Mouse (Mus musculus): ENCODE data around the gene Acox2. TPM values are rescaled to one million over a fixed set of nuclear protein-coding genes. Genes with fewer than 3 reads are reported as not detected.

The Acox2 gene
- polyA plus RNA-seq, 1 experiment from 2014 or later: not detected

GRCm38 (mm10) chr14:8233252-8233651 is 25.9 kb downstream of the Acox2 start:
- Histone ChIP-seq H3K9ac (no peak overlapping the region), H3K4me1 (replicated peaks; ENCODE audit: control insufficient read depth, insufficient read depth, low read length) (no peaks in the 10 kb centered on the region), H3K27ac (no peak overlapping the region), H3K4me2 (replicated peaks) (no peak overlapping the region), H3K36me3 (replicated peaks; ENCODE audit: control insufficient read depth, insufficient read depth) (no peaks in the 10 kb centered on the region), H3K9me3 (ENCODE audit: control insufficient read depth, low read length) (no peaks in the 10 kb centered on the region), H3K27me3 (ENCODE audit: control insufficient read depth, insufficient read depth, low read length) (no peaks in the 10 kb centered on the region), H3K4me3 (replicated peaks; ENCODE audit: low read length) (no peak overlapping the region)
- DNase-seq (ENCODE audit: low spot score): no peak
- 67% methylated on average over 1 of the region's 1 CpGs for WGBS
- ATAC-seq (ENCODE audit: low FRiP score): no peak

- no peak for ATAC-seq (ENCODE audit: low FRiP score)
- no peak overlapping the region for H3K4me2 ChIP-seq (replicated peaks)
- WGBS: 90% methylated on average over 6 of the region's 6 CpGs
Measured at GRCm38 (mm10) chr14:8232155-8232910, 26.8 kb downstream of the Acox2 start.

GRCm38 (mm10) chr14:8229367-8230019 is 29.7 kb downstream of the Acox2 start:
- H3K4me3 ChIP-seq (replicated peaks; ENCODE audit: low read length): no peak overlapping the region
- no peaks in the 10 kb centered on the region for H3K9me3 ChIP-seq (ENCODE audit: control insufficient read depth, low read length)
- no peak overlapping the region for H3K4me2 ChIP-seq (replicated peaks)
- DNase-seq (ENCODE audit: low spot score): no peak
- no peaks in the 10 kb centered on the region for H3K27me3 ChIP-seq (ENCODE audit: control insufficient read depth, insufficient read depth, low read length)
- WGBS: 93% methylated on average over 9 of the region's 9 CpGs
- H3K9ac ChIP-seq: no peak overlapping the region
- no peak overlapping the region for H3K27ac ChIP-seq
- ATAC-seq (ENCODE audit: low FRiP score): no peak
- no peaks in the 10 kb centered on the region for H3K36me3 ChIP-seq (replicated peaks; ENCODE audit: control insufficient read depth, insufficient read depth)
- H3K4me1 ChIP-seq (replicated peaks; ENCODE audit: control insufficient read depth, insufficient read depth, low read length): no peaks in the 10 kb centered on the region

More at GRCm38 (mm10) chr14:8232155-8232910, 26.8 kb downstream of the Acox2 start:
- Histone ChIP-seq H3K4me3 (replicated peaks; ENCODE audit: low read length) (no peak overlapping the region), H3K27me3 (ENCODE audit: control insufficient read depth, insufficient read depth, low read length) (no peaks in the 10 kb centered on the region), H3K9ac (no peak overlapping the region), H3K27ac (no peak overlapping the region), H3K36me3 (replicated peaks; ENCODE audit: control insufficient read depth, insufficient read depth) (no peaks in the 10 kb centered on the region), H3K9me3 (ENCODE audit: control insufficient read depth, low read length) (no peaks in the 10 kb centered on the region), H3K4me1 (replicated peaks; ENCODE audit: control insufficient read depth, insufficient read depth, low read length) (no peaks in the 10 kb centered on the region)
- DNase-seq (ENCODE audit: low spot score): no peak

GRCm38 (mm10) chr14:8224805-8225204 is 34.3 kb downstream of the Acox2 start:
- Histone ChIP-seq H3K9ac (no peak overlapping the region), H3K4me1 (replicated peaks; ENCODE audit: control insufficient read depth, insufficient read depth, low read length) (0 out of 2 replicates have a peak, but pooled peaks cover 1% of the 10 kb centered on the region), H3K4me3 (replicated peaks; ENCODE audit: low read length) (no peak overlapping the region), H3K27ac (no peak overlapping the region), H3K36me3 (replicated peaks; ENCODE audit: control insufficient read depth, insufficient read depth) (peaks cover 12% of the 10 kb centered on the region), H3K9me3 (ENCODE audit: control insufficient read depth, low read length) (no peaks in the 10 kb centered on the region), H3K4me2 (replicated peaks) (no peak overlapping the region), H3K27me3 (ENCODE audit: control insufficient read depth, insufficient read depth, low read length) (no peaks in the 10 kb centered on the region)
- ATAC-seq (ENCODE audit: low FRiP score) (no peak), DNase-seq (ENCODE audit: low spot score) (no peak)
- WGBS: 86% methylated on average over 2 of the region's 2 CpGs

- Histone ChIP-seq H3K36me3 (replicated peaks; ENCODE audit: control insufficient read depth, insufficient read depth) (peaks cover 12% of the 10 kb centered on the region), H3K27me3 (ENCODE audit: control insufficient read depth, insufficient read depth, low read length) (no peaks in the 10 kb centered on the region), H3K9me3 (ENCODE audit: control insufficient read depth, low read length) (no peaks in the 10 kb centered on the region), H3K9ac (no peak overlapping the region), H3K4me2 (replicated peaks) (no peak overlapping the region), H3K27ac (no peak overlapping the region), H3K4me1 (replicated peaks; ENCODE audit: control insufficient read depth, insufficient read depth, low read length) (peaks cover 7% of the 10 kb centered on the region; the same call in 1 of the 2 replicates), H3K4me3 (replicated peaks; ENCODE audit: low read length) (no peak overlapping the region)
- DNase-seq (ENCODE audit: low spot score): no peak
- no peak for ATAC-seq (ENCODE audit: low FRiP score)
- WGBS: 87% methylated on average over 10 of the region's 10 CpGs
Measured at GRCm38 (mm10) chr14:8223506-8224293, 35.5 kb downstream of the Acox2 start.

- WGBS: 97% methylated on average over 16 of the region's 16 CpGs
- Histone ChIP-seq H3K27me3 (ENCODE audit: control insufficient read depth, insufficient read depth, low read length) (no peaks in the 10 kb centered on the region), H3K4me1 (replicated peaks; ENCODE audit: control insufficient read depth, insufficient read depth, low read length) (peaks cover 11% of the 10 kb centered on the region; the same call in 1 of the 2 replicates), H3K9me3 (ENCODE audit: control insufficient read depth, low read length) (no peaks in the 10 kb centered on the region), H3K4me3 (replicated peaks; ENCODE audit: low read length) (no peak overlapping the region), H3K9ac (no peak overlapping the region), H3K27ac (no peak overlapping the region), H3K36me3 (replicated peaks; ENCODE audit: control insufficient read depth, insufficient read depth) (peaks cover 12% of the 10 kb centered on the region), H3K4me2 (replicated peaks) (no peak overlapping the region)
- DNase-seq (ENCODE audit: low spot score) (no peak), ATAC-seq (ENCODE audit: low FRiP score) (no peak)
Measured at GRCm38 (mm10) chr14:8222561-8222960, 36.6 kb downstream of the Acox2 start.

GRCm38 (mm10) chr14:8220912-8221311 is 38.2 kb downstream of the Acox2 start:
- DNase-seq (ENCODE audit: low spot score): no peak
- Histone ChIP-seq H3K9me3 (ENCODE audit: control insufficient read depth, low read length) (no peaks in the 10 kb centered on the region), H3K4me2 (replicated peaks) (no peak overlapping the region), H3K36me3 (replicated peaks; ENCODE audit: control insufficient read depth, insufficient read depth) (peaks cover 12% of the 10 kb centered on the region), H3K9ac (no peak overlapping the region), H3K27me3 (ENCODE audit: control insufficient read depth, insufficient read depth, low read length) (peaks cover 10% of the 10 kb centered on the region), H3K4me1 (replicated peaks; ENCODE audit: control insufficient read depth, insufficient read depth, low read length) (peaks cover 15% of the 10 kb centered on the region; the same call in 1 of the 2 replicates), H3K27ac (no peak overlapping the region), H3K4me3 (replicated peaks; ENCODE audit: low read length) (no peak overlapping the region)
- no peak for ATAC-seq (ENCODE audit: low FRiP score)
- 98% methylated on average over 2 of the region's 2 CpGs for WGBS

GRCm38 (mm10) chr14:8220306-8220705 is 38.8 kb downstream of the Acox2 start:
- no peak overlapping the region for H3K4me2 ChIP-seq (replicated peaks)
- 65% methylated on average over 7 of the region's 7 CpGs for WGBS
- ATAC-seq (ENCODE audit: low FRiP score): no peak
- no peaks in the 10 kb centered on the region for H3K9me3 ChIP-seq (ENCODE audit: control insufficient read depth, low read length)
- H3K27me3 ChIP-seq (ENCODE audit: control insufficient read depth, insufficient read depth, low read length): peaks cover 12% of the 10 kb centered on the region
- H3K36me3 ChIP-seq (replicated peaks; ENCODE audit: control insufficient read depth, insufficient read depth): peaks cover 12% of the 10 kb centered on the region
- no peak overlapping the region for H3K9ac ChIP-seq
- peaks cover 22% of the 10 kb centered on the region for H3K4me1 ChIP-seq (replicated peaks; ENCODE audit: control insufficient read depth, insufficient read depth, low read length)
- no peak for DNase-seq (ENCODE audit: low spot score)
- no peak overlapping the region for H3K27ac ChIP-seq
- H3K4me3 ChIP-seq (replicated peaks; ENCODE audit: low read length): no peak overlapping the region

GRCm38 (mm10) chr14:8219876-8220275 is 39.3 kb downstream of the Acox2 start:
- no peak overlapping the region for H3K4me2 ChIP-seq (replicated peaks)
- ATAC-seq (ENCODE audit: low FRiP score) (no peak), DNase-seq (ENCODE audit: low spot score) (no peak)
- no peak overlapping the region for H3K27ac ChIP-seq
- H3K9me3 ChIP-seq (ENCODE audit: control insufficient read depth, low read length): no peaks in the 10 kb centered on the region
- H3K4me3 ChIP-seq (replicated peaks; ENCODE audit: low read length): no peak overlapping the region
- 30% methylated on average over 11 of the region's 11 CpGs for WGBS
- peaks cover 12% of the 10 kb centered on the region for H3K27me3 ChIP-seq (ENCODE audit: control insufficient read depth, insufficient read depth, low read length)
- H3K9ac ChIP-seq: no peak overlapping the region
- H3K36me3 ChIP-seq (replicated peaks; ENCODE audit: control insufficient read depth, insufficient read depth): peaks cover 12% of the 10 kb centered on the region
- peaks cover 26% of the 10 kb centered on the region for H3K4me1 ChIP-seq (replicated peaks; ENCODE audit: control insufficient read depth, insufficient read depth, low read length)

Data from hindbrain, embryonic 14.5 days (tissue).